Mouse (Mus musculus) Patski (cell line): ENCODE results near the gene Fads6. TPM values are rescaled to one million over a fixed set of nuclear protein-coding genes. Genes with fewer than 3 reads are reported as not detected.

ENCODE experiments used
- ATAC-seq: fragments of 100-300 bp; one replicate; pipeline ENCODE4 v1.8.0; 2021
- CTCF ChIA-PET: fragments of 350-600 bp; sonication (Branson Sonifier 250); formaldehyde crosslinking; loops from one replicate; lab custom pipeline; 2022; ENCODE audit warnings: inconsistent platforms; lab: Charles Lee
- POLR2A ChIA-PET: fragments of 350-600 bp; sonication (Branson Sonifier 250); formaldehyde crosslinking; loops from one replicate; lab custom pipeline; 2022; ENCODE audit warnings: antibody characterized with exemption, inconsistent platforms; lab: Charles Lee
- DNase-seq: peaks from one replicate; pipeline ENCODE4 v3.0.0-alpha.2; 2011; ENCODE audit warnings: low read depth, low spot score
- H3K27me3 ChIP-seq: fragments of 371-371 bp; one replicate; pipeline ENCODE4 v1.5.1; 2021
- CTCF ChIP-seq: fragments of 100-300 bp; IDR thresholded peaks from one replicate; pipeline ENCODE4 v1.5.1; 2021
- in situ Hi-C: fragments of 300-500 bp; cut with MboI; formaldehyde crosslinking; loops from 3 replicates; pipeline ENCODE4 v1.11.1; 2018; ENCODE audit warnings: low pct_unique_long_range_greater_than_20kb, mixed read lengths
- polyA plus RNA-seq: library from polyadenylated mRNA; unstranded; gene quantifications from one replicate; pipeline ENCODE4 v1.2.3, GENCODE M21; 2021

Fads6 gene
- polyA plus RNA-seq, 1 experiment from 2014 or later = 0.05 TPM

GRCm38 (mm10) chr11:115270148-115270861 lies 27.2 kb downstream of the Fads6 start:
- DNase-seq = no peak
- TF ChIP-seq CTCF = peak; percentile 94
- POLR2A ChIA-PET = no interaction called here
- CTCF ChIA-PET = interaction anchor here (1.2 to 2.0 kb wide), 4 partner anchors 49 to 71 kb away, joined by 3 to 11 read pairs (median 6); no protein-coding TSS in a partner anchor
- in situ Hi-C loops = loop anchor here (5.0 kb wide), 1 partner anchor 68 kb away; no protein-coding TSS in a partner anchor
- H3K27me3 ChIP-seq = peaks cover 15% of the 10 kb centered on the region
- ATAC-seq = no peak

- ChIA-PET POLR2A (no interaction called here), CTCF (interaction anchor here (1.0 to 1.9 kb wide), 3 partner anchors 12 to 67 kb away, joined by 3 to 10 read pairs (median 3); no protein-coding TSS in a partner anchor)
- peaks cover 22% of the 10 kb centered on the region for H3K27me3 ChIP-seq
- in situ Hi-C loops = loop anchor here (5.0 kb wide), 1 partner anchor 67 kb away; no protein-coding TSS in a partner anchor
- ATAC-seq = no peak
- no peak for TF ChIP-seq CTCF
- no peak for DNase-seq
Observed at GRCm38 (mm10) chr11:115269330-115270066, 28.0 kb downstream of the Fads6 start.

DNA sequence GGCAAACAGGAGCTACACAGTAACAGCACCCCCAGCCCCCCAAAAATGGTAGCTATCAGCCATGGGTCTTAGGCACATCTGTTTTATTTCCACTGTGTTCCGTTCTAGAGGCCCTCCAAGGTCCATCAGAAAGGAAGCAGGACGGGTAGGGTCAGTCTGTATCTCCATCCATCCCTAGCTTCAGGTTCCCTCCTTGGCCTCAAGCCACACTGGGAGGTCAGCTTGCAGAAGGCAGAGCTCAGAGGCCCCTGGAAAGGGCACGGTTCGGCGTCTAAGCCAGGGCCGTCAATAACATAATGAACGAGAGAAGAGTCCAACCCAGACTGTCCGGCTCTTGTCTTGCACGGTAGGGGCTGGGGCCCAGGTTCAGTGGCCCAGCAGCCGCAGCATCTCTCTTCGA lies 29.5 kb downstream of the Fads6 start:
- DNase-seq (no peak), ATAC-seq (no peak)
- ChIA-PET CTCF (interaction anchor here (0.9 to 1.9 kb wide), 2 partner anchors 66 to 80 kb away, joined by 3 to 10 read pairs; no protein-coding TSS in a partner anchor), POLR2A (interaction anchor here (0.9 to 1.5 kb wide), 2 partner anchors 9 to 65 kb away, joined by 3 read pairs; partner anchors contain the start of gene Fdxr)
- in situ Hi-C loops = no loop called here
- no peak for TF ChIP-seq CTCF
- H3K27me3 ChIP-seq = peaks cover 37% of the 10 kb centered on the region

DNA sequence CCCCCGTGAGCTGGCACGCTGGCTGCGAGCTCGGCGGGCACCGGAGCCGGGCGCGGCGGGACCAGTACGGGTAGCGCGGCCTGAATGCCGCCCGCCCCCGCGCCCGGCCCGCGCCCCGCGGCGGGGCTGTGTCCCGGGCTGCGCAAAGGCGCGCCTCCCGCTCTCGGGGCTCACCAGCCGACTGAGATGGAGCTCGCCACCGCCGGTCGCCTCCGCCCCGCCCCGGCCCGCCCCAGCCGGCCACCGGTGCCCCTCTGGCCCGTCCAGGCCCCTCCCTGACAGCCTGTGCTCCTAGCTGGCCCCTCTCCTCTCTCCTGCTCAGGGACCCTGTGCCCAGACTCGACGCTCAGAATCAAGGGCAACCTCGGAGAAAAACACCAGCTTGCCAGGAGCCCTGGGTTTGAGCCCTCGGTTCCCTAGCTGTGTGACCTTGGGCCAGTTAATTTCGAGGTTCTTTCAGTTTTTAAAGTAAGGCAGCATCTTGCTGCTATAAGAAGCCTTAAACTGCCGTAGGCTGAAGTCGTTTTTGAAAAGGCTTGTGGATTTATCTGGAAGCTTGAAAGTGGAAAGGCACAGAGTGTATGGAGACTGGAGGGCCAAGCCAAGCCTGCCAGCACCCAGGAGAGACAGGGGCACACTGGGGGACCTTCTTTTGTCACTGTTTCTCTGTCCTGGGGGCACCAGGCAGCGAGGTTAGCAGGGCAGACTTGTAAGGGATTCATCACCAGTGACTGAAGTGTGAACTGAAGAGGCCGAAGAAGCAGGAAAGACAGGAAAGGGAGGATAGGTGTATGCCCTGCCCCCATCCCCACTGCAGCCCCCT lies 30.2 kb downstream of the Fads6 start, which contains the start of gene Grin2c:
Gene Grin2c, minus strand, starts transcription at position 183 of the 823 bp plus-strand sequence.
- TF ChIP-seq CTCF = no peak
- peaks cover 43% of the 10 kb centered on the region for H3K27me3 ChIP-seq

GRCm38 (mm10) chr11:115266400-115266778 lies 31.1 kb downstream of the Fads6 start:
- ATAC-seq (no peak), DNase-seq (no peak)
- in situ Hi-C loops = no loop called here
- ChIA-PET POLR2A (interaction anchor here (0.6 kb wide), 1 partner anchor 62 kb away, joined by 4 read pairs; no protein-coding TSS in a partner anchor), CTCF (interaction anchor here (1.7 kb wide), 1 partner anchor 64 kb away, joined by 7 read pairs; no protein-coding TSS in a partner anchor)
- no peak for TF ChIP-seq CTCF
- peaks cover 49% of the 10 kb centered on the region for H3K27me3 ChIP-seq

More for the DNA sequence above, 30.2 kb downstream of the Fads6 start, which contains the start of gene Grin2c:
- no peak for ATAC-seq
- CTCF ChIA-PET = interaction anchor here (0.9 to 1.7 kb wide), 2 partner anchors 65 to 79 kb away, joined by 3 to 7 read pairs; no protein-coding TSS in a partner anchor
- in situ Hi-C loops = no loop called here
- POLR2A ChIA-PET = interaction anchor here (1.5 kb wide), 1 partner anchor 9 kb away, joined by 3 read pairs; the partner anchor contains the start of gene Fdxr
- no peak for DNase-seq

GRCm38 (mm10) chr11:115265771-115266399 lies 31.6 kb downstream of the Fads6 start:
- TF ChIP-seq CTCF = no peak
- ATAC-seq (no peak), DNase-seq (no peak)
- POLR2A ChIA-PET = interaction anchor here (0.6 kb wide), 1 partner anchor 62 kb away, joined by 4 read pairs; no protein-coding TSS in a partner anchor
- CTCF ChIA-PET = interaction anchor here (1.7 kb wide), 1 partner anchor 63 kb away, joined by 7 read pairs; no protein-coding TSS in a partner anchor
- in situ Hi-C loops = no loop called here
- peaks cover 53% of the 10 kb centered on the region for H3K27me3 ChIP-seq

GRCm38 (mm10) chr11:115264862-115265668 lies 32.4 kb downstream of the Fads6 start:
- ATAC-seq (no peak), DNase-seq (no peak)
- no peak for TF ChIP-seq CTCF
- peaks cover 60% of the 10 kb centered on the region for H3K27me3 ChIP-seq
- in situ Hi-C loops = no loop called here
- ChIA-PET POLR2A (no interaction called here), CTCF (no interaction called here)

GRCm38 (mm10) chr11:115264136-115264861 lies 33.2 kb downstream of the Fads6 start:
- in situ Hi-C loops = no loop called here
- no peak for TF ChIP-seq CTCF
- ATAC-seq (no peak), DNase-seq (no peak)
- POLR2A ChIA-PET = no interaction called here
- peaks cover 60% of the 10 kb centered on the region for H3K27me3 ChIP-seq
- CTCF ChIA-PET = no interaction called here
